Mouse (Mus musculus): ENCODE data around the gene Igf2r. TPM values are rescaled to one million over a fixed set of nuclear protein-coding genes. Genes with fewer than 3 reads are reported as not detected.

Gene Igf2r
- total and polyA plus RNA-seq, 3 experiments = 25.6 to 61.8 (median 34.6) TPM

DNA sequence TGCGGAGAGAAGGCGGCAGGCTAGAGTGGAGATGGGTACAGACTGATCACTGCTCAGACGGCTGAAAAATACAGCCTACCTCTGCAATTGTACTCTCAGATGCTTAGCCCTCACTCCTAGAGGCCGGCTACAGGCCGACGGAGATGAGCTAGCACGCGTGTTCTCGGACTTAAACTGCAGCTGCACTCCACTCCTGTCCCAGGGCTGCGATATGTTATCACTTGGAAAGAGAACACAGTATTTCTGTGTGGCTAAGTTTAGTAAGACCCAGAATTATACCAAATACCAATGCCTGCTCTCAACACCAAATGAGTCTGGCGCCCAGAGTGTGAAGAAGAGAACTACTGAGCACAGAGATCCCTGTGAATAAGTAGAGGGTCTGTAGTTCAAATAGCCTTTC, 116.9 kb downstream of the Igf2r start:
- no peaks in the 10 kb centered on the region for H3K27me3 ChIP-seq (replicated peaks)

DNA sequence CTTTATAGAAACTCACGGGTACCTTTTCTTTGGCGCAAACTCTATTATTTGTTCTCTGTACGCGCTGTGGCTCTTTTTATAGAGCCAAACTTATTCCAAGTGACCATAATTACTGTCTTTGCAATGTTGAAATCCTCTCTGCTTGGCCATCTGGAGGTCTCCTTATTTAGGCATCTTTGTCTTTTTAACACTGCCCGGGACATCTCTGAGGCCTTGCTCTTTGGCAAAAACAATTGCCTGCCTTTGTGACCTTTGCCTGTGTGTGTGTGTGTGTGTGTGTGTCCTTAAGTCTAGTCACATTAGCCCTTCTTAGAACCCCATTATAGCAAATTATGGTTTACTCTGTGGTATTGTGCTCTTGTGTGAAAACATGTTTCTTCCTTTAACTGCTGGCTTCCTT, 124.0 kb downstream of the Igf2r start:
- H3K9ac ChIP-seq (ENCODE audit: insufficient read depth, low read depth) = no peak overlapping the region
- H3K27ac ChIP-seq (ENCODE audit: insufficient read depth, low read depth) = no peak overlapping the region
- dilution Hi-C loops (cut with MboI; ENCODE audit: extremely low pct_ligation_motif_present, extremely low pct_unique_long_range_greater_than_20kb, low sequenced_read_pairs) (no loop called here), in situ Hi-C loops (cut with MboI; ENCODE audit: low pct_ligation_motif_present, low pct_unique_long_range_greater_than_20kb, low sequenced_read_pairs) (no loop called here)
- peaks cover 3% of the 10 kb centered on the region for H3K27me3 ChIP-seq (replicated peaks)
- no peaks in the 10 kb centered on the region for H3K36me3 ChIP-seq (replicated peaks in 1 of 2; ENCODE audit: control insufficient read depth in 1 of 2, insufficient read depth in 1 of 2, low read length in 1 of 2)
- no peaks in the 10 kb centered on the region for H3K79me2 ChIP-seq (replicated peaks; ENCODE audit: control insufficient read depth, extremely low read depth, insufficient read depth, poor library complexity, severe bottlenecking)
- H3K9me3 ChIP-seq (replicated peaks; ENCODE audit: low read length) = no peaks in the 10 kb centered on the region
- no peak overlapping the region for H3K4me3 ChIP-seq (replicated peaks in 1 of 3; ENCODE audit: low read depth in 2 of 3, low read length in 2 of 3, poor library complexity in 1 of 3)
- H3K4me1 ChIP-seq (ENCODE audit: control insufficient read depth in 1 of 2, insufficient read depth in 2 of 2) = no peaks in the 10 kb centered on the region; a peak in 1 of 4 replicates
- H3K4me2 ChIP-seq (ENCODE audit: insufficient read depth, low read depth, poor library complexity, severe bottlenecking) = no peak overlapping the region
- DNase-seq (ENCODE audit: extremely low read depth) = no peak
- TF ChIP-seq IRF4 (IDR thresholded peaks at IDR 0.05; ENCODE audit: low read depth, low read length) = no peak
- no peak for TF ChIP-seq CHD1 (IDR thresholded peaks at IDR 0.05; ENCODE audit: low read depth, low read length)
- TF ChIP-seq NRF1 (IDR thresholded peaks at IDR 0.05; ENCODE audit: low read depth, low read length) = no peak
- TF ChIP-seq JUND (conservative IDR thresholded peaks at IDR 0.05; ENCODE audit: low read depth, low read length) = no peak
- TF ChIP-seq ELF1 (IDR thresholded peaks at IDR 0.05; ENCODE audit: low read depth, low read length) = no peak
- no peak for TF ChIP-seq ZKSCAN1 (IDR thresholded peaks at IDR 0.05; ENCODE audit: borderline replicate concordance, low read depth, low read length)
- no peak for TF ChIP-seq ETS1 (conservative IDR thresholded peaks at IDR 0.05; ENCODE audit: low read depth, low read length)
- no peak for TF ChIP-seq MEF2A (IDR thresholded peaks at IDR 0.05; ENCODE audit: borderline replicate concordance, low read depth, low read length)
- no peak for TF ChIP-seq USF2 (conservative IDR thresholded peaks at IDR 0.05; ENCODE audit: low read depth, low read length)
- TF ChIP-seq SIN3A (IDR thresholded peaks at IDR 0.05; ENCODE audit: low read length) = no peak
- no peak for TF ChIP-seq NELFE (IDR thresholded peaks at IDR 0.05; ENCODE audit: low read depth, low read length)

More for the DNA sequence above, 116.9 kb downstream of the Igf2r start:
- Histone ChIP-seq H3K9me3 (replicated peaks; ENCODE audit: low read length) (no peaks in the 10 kb centered on the region), H3K9ac (ENCODE audit: insufficient read depth, low read depth) (no peak overlapping the region), H3K36me3 (replicated peaks in 1 of 2; ENCODE audit: control insufficient read depth in 1 of 2, insufficient read depth in 1 of 2, low read length in 1 of 2) (no peaks in the 10 kb centered on the region), H3K27ac (ENCODE audit: insufficient read depth, low read depth) (no peak overlapping the region), H3K4me1 (ENCODE audit: control insufficient read depth in 1 of 2, insufficient read depth in 2 of 2) (peaks cover 0 to 8% of the 10 kb centered on the region in 2 experiments; a peak in 1 of 4 replicates), H3K79me2 (replicated peaks; ENCODE audit: control insufficient read depth, extremely low read depth, insufficient read depth, poor library complexity, severe bottlenecking) (no peaks in the 10 kb centered on the region), H3K4me2 (ENCODE audit: insufficient read depth, low read depth, poor library complexity, severe bottlenecking) (no peak overlapping the region), H3K4me3 (replicated peaks in 1 of 3; ENCODE audit: low read depth in 2 of 3, low read length in 2 of 3, poor library complexity in 1 of 3) (no peak overlapping the region)
- in situ Hi-C loops (cut with MboI; ENCODE audit: low pct_ligation_motif_present, low pct_unique_long_range_greater_than_20kb, low sequenced_read_pairs) (loop anchor here (25.0 kb wide), 1 partner anchor 90 kb away; no protein-coding TSS in a partner anchor), dilution Hi-C loops (cut with MboI; ENCODE audit: extremely low pct_ligation_motif_present, extremely low pct_unique_long_range_greater_than_20kb, low sequenced_read_pairs) (no loop called here)
- TF ChIP-seq HCFC1 (IDR thresholded peaks at IDR 0.05; ENCODE audit: low read depth, low read length) (no peak), RAD21 (IDR thresholded peaks at IDR 0.05; ENCODE audit: low read depth, low read length) (no peak), NELFE (IDR thresholded peaks at IDR 0.05; ENCODE audit: low read depth, low read length) (no peak), USF2 (conservative IDR thresholded peaks at IDR 0.05; ENCODE audit: low read depth, low read length) (no peak), SMC3 (IDR thresholded peaks at IDR 0.05; ENCODE audit: low read depth, low read length) (no peak)
- DNase-seq (ENCODE audit: extremely low read depth) = no peak
